Mouse (Mus musculus) spleen, postnatal 36 days (tissue): ENCODE results near the gene Vps35l.

ENCODE experiments used
- DNase-seq, 2 experiments: peaks; one replicate each; pipeline ENCODE4 v3.0.0; 2022; ENCODE audit warnings: low spot score in 2 of 2, mixed read lengths in 1 of 2

The Vps35l gene

DNA sequence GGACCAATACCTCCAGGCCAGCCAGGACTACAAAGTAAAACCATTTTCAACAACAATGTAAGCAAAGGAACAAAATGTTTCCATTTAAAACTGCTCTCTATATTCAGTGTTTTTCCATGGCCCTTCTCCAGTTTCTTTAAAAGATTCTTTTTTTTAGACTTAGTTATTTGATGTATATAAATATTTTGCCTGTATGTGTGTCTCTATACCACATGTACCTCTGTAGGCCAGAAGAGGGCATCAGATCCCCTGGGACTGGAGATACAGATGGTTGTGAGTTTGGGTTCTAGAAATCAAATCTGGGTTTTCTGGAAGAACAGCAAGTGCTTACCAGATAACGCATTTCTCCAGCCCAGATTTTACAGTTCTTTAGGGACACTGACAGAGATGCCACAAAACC is 1.3 kb upstream of the Vps35l start:
- DNase-seq: no peak

DNA sequence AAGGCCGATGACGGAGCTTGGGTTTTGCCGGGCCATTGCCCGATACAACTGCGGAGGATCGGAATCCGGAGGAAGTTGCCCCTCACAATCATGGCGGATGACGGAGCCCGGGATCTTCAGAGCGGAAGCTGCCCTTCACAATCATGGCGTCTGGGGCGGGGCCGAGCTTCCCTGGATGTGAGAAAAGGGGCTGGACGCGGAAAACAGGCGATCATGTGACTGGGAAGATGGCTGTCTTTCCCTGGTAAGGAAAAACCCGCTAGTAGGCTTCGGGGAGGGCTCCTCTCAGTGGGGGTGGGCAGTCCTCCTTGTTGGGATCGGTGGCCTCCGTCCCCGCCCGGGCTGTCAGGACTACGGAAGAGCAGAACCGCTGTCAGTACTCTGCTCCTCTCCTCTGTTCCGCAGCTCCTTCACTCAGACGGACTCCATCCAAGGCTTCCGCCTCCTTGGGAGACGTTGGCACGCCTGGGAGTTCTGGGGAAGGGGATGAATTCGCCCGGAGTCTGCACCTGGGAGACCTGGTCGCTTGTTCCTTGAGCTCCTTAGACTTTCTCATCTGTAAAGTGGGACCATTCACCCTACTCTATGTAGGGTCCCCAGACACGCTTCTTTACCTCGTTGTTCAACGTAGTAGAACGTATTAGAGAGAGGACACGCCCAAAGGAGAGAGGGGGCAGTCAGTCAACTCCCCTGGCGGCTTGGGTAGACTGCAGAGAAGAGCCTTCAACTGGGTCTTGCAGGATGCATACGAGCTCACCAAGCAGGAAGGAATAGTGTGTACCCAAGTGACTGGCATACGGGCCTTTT is 709 bp downstream of the Vps35l start:
- DNase-seq: peak; percentile 90 to 93

DNA sequence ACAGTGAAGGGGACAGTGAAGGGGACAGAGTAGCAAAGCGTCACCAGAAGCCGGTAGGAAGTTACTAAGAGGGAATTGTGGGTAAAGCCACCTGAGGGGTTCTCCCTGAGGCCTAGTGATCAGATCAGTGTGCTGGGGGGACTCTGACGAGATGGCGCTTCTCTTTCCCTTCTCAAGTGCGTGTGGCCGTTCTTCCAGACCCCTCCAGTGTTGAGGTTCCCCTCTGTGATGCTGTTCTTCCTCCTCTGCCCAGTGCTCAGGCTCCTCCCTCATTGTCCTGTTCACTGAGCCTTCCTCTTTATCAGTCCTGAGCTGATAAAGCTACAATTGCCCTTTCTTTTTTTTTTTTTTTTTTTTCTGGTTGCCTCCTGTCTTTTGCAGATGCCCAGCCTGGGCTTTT is 2.3 kb downstream of the Vps35l start:
- DNase-seq: no peak

DNA sequence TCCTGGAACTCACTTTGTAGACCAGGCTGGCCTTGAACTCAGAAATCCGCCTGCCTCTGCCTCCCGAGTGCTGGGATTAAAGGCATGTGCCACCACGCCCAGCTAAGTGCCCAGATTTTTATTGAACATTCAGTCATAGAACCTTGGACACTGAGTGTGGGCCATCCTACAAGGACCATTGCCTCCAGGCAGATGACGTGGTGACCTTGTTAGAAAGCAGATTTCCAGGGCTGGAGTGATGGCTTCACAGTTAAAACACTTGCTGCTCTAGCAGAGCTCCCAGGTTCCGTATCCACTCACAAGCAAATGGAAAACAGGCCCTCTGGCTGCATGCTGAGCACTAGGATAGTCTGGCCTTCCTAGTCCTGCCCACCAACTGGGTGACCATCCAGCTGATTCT is 4.7 kb downstream of the Vps35l start:
- no peak for DNase-seq

DNA sequence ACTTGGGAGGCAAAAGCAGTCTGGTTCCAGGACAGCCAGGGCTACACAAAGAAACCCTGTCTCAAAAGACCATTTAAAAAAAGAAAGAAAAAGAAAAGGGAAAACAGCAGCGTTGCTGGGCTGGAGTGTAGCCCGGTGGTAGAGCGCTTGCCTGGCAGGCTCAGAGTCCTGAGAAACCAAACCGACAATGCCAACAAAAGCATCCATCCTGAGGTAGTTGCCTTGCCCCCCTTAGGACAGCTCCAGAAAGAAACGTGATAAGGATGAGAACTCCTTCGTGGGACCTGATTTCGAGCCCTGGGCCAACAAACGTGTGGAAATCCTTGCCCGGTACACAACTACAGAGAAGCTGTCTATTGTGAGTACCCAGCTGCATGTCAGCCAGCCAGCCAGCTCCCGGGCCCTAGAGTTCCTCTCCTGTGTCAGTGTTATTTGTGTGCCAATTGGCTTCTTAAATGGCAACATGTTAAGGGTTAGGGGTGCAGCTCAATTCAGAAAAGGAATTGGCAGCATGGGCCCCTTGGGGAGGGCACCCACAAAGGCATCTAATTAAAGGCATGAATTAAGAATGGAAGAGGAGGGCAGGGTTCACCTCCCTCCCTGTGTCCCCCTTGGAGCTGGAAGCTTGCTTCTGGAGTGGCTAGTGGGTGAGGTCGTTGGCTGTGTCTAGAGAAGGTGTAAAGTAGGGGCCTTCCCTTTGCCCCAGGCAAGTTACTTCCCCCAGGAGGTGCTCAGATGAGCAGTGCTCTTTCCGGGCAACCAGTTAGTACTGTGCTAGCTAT is 8.1 kb downstream of the Vps35l start:
- DNase-seq: no peak

DNA sequence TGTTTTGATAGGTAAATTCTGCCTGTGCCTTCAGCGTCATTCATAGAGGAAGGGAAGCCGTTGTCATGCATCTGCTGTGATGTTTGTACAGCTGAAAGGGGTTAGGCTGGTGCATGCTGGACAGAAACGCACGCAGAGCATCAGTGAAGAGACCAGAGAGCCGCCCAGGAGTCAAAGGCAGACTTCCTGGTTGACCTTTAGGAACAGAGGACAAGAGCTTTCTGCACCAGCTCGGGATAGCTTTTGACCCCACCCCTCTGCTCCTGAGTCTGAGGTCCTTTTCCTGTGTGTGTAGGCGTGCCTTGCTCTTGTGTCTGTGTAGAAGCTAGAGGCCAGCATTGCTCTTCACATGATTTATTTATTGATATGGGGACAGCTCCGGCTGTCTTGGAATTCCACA is 9.7 kb downstream of the Vps35l start:
- no peak for DNase-seq

DNA sequence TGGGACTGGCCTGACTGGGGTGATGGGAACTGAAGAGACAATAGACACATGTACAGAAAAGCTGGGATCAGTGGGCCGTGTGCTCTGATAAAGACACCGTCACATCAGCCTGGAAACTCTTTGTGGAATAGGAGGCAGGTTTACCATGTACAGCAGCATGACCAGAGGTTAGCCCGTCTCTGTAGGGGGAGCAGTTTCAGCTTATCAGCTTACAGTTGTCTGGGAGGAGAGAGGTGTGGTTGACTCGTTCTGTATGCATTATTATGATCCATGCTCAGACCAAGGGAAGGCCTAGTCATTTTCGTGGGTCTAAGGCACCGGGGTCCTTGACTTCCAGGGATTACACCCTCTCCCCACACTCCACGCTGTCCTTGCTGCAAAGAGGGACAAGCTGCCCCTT is 11.6 kb downstream of the Vps35l start:
- DNase-seq: no peak

DNA sequence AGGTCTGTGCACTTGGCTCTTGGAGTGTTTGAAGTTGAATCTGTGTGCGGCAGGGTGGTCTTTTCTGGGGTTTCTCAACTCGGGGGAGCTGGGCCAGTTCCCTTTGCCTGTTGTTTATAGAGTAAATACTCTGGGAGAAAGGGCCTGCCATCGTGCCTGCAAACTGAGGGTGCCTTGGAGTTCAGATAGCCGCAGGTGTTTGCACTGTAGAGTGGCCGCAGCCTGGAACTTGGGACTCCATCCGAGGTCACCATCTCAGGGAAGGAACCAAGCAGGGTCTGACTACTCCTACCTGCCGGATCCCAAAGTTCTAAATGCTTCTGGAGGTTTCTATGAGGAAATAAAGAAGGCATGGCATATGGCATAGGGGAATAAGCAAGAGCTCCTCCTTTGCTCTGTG is 15.7 kb downstream of the Vps35l start:
- DNase-seq: no peak

DNA sequence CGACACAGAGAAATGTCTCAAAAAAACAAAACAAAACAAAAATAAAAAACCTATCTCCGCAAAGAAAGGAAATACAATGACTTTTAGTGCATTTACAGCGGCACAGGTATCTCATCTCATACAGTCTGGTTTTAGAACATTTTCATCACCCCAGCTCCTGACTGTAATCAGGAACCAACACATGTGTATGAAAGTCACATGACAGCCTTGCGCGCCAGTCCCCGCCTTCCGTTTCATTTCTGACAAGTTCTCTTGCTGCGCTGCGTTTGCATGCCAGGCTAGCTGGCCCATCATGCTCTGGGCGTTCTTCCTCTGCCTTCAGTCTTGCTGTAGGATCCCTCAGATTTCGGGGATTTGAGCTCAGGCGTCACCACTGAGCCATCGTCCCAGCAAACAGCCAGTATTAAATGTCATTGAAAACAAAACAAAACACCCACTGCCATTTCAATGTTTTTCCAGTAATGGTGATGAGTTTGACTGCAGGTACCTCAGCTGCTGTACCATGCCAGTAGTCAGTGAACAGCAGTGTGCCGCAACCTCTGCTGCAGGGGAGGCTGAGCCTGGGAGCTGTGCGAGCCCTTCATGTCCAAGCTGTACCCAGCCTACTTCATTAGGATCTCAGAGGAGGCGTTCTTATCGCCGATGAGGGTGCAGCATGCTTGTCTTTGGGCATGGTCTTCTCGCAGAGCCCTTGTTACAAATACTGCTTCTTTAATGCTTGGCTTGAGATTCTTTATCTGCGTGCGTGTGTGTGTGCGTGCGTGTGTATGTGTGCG is 16.7 kb downstream of the Vps35l start:
- peak in 1 of 2 experiments; percentile 41 for DNase-seq

DNA sequence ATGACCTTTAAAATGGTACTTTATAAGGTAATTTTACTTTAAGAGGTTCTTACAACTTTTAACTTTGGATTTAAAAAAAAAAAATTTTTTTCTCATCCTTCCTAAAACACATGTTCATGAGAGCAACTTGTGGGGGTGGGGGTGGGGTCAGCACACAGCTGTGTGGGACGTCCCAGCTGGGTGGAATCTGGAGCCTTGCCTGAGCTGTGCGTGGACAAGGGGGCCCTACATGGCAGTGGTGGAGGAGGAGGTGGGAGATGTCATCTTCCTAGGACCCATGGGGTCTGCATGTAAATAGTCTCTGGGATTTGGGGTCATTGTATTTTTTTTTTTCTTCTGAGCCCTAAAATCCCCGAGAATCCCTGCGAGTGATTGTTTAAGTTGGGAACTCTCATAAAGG is 18.3 kb downstream of the Vps35l start:
- no peak for DNase-seq

DNA sequence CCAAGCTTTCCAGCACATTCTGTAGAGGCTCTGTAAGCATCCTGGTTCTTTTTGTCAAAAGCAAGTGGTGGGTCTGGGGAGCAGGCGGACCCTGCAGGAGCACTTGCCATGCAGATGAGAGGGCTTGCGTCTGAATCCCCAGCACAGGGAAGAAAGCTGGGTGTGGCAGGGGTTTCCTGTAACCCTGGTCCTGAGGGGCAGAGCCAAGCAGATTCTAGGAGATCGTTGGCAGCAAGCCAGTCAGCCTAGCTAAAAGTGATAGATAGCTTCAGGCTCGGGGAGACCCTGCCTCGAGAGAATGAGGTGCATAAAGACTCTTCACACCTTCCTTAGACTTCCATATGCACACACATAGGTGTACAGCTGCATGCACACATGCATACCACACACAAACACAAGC is 19.3 kb downstream of the Vps35l start:
- DNase-seq: no peak

DNA sequence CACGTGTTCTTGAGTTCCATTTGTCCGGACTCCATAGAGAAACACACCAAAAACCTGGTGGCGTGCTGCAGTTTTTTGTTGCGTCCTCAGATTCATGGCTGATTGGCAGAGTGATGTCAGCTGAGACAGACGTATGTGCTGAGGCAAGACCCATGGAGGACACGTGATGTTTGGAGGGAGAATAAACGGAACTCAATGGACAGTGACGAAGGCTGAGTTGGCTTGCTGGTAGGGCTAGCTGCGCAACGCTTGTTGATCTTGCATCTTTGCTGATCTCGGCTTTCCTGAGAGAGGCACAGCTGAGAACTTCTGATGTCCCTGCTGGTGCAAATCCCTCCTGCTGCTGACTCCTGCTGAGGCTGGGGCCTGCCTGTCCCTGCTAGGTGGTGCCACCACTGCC is 23.9 kb downstream of the Vps35l start:
- no peak for DNase-seq

DNA sequence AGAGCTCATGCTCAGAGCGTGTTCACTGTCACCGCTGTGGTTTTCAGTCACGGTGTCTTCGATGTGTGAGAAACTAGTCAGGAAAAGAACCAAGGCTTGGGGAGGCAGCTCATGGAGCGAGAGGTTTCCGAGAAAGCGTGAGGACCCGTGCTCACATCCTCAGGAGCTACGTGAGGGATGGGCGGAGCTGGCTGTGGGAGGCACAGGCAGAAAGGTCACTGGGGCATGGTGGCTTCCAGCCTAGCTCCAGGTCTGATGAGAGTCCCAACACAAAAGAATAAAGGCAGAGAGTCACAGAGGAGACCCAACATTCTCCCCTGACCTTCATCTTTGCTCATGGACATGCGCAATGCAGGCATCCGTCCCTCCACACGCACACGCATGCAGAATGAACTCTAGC is 24.7 kb downstream of the Vps35l start:
- DNase-seq: no peak

DNA sequence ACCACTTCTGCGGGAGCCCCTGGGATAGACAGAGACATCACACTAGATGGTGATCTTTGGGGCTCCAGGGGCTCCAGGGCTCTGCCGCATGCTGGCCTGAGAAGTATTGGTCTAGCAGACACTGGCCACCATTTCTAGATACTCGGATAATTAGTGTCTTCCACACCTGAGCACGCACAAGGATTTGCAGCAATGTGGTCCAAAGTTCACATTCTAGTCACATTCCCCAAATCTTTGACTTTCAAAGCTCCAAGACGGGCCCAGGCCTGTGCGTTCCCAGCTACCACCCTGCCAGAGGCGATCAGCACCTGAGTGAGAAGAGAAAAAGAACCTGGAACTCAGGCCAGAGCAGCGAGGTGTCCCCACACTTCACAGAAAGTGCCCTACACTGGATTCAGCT is 25.6 kb downstream of the Vps35l start:
- DNase-seq: no peak

DNA sequence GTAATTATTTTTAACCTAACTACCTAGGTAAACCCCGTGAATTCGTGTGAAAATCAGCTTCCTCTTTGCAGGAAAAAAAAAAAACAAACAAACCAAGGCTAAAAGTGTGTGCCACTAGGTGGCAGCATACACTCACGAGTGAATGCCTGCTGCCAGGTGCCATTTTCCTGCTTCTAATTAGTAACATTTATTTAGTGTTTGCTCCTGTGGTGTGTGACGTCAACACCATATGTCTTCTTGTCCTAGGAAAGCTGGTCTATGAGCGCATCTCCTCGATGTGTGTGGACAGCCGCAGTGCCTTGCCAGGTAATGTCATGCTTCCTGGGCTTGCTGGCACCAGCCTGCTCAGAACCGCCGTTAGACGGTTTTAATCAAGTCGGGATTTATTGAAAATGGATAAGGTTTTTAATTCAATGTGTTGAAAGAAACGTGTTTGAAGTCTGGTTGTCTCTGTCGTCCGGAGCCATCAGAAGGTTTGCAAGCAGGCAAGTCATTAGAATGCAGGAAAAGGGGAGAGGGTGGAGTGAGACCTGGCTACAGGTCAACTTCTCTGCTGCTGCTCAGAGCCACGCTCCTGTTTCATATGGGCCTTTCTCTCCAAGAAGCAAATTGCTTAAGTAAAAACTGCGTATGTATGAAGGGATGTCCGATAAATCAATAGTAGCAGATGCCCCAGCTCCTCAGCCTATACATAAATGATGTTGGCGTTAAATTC is 26.2 kb downstream of the Vps35l start:
- DNase-seq: peak; percentile 26 to 52

DNA sequence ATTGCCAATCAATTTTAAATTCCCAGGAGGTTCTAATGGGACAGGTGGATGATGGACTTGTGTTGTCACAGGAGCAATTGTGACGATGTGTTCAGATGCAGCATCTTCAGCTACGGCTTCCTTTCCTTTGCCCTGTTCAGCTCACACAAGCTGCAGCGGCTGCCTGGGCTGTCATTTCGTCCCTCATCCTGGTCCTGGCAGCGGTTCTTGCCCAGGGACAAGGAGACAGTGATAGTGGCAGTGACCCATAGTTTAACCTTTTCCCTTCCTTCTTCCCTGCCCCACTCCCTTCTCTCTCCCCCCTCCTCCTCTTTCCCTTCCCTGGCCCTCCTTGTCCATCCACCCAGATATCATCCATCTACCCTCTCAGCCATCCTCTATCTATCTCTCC is 26.8 kb downstream of the Vps35l start:
- DNase-seq: no peak

DNA sequence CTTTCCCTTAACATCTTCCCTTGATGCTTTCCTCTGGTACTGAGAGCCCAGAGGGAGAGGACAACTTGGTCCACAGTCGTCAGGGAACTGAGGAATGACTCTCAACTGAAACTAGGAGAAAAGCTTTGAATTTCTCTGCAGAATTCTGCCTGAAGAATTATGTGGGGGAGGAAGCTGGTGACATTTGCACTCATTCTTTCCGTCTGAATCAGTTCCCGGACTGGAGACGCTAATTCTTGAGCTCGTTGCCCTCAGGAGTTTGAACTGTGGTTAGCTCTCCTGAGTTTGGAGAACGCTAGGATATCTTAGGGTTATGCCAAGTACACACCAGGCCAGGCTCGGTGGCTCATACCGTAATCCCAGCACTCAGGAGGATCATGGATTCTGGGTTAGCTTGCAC is 29.2 kb downstream of the Vps35l start:
- no peak for DNase-seq

DNA sequence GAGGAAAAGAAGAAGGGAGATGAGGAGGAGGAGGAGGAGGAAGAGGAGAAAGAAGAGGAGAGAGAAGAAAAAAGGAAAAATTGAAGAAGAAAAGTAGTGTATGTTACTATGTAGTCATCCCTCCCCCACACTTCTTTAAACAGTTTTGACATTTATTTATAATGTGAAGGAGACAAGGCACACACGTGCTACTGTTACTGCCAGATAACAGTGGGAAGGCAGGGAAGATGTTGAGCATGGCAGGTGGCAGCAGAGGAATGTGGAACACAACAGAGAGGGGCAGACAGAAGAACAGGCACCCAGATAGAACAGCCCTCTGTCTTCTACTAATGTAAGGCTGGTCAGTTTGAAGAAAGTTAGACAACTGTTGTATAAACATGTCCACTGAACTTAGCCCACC is 29.6 kb downstream of the Vps35l start:
- no peak for DNase-seq

DNA sequence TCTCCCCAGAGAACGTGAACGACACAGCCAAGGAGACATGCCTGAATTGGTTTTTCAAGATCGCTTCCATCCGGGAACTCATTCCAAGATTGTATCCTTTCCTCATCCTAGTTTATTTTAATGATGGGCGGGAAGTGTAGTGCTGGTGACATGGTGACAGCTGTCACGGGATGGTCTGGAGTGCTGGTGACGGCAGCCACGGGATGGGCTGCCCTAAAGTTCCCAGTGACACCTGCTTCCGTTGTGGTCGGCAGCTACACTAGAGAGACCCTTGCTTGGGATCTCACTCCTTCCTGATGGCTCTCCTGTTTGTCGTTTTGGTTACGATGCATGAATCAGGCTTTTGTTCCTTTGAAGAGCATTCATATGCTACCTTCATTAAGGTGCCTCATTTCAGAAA is 33.0 kb downstream of the Vps35l start:
- no peak for DNase-seq

DNA sequence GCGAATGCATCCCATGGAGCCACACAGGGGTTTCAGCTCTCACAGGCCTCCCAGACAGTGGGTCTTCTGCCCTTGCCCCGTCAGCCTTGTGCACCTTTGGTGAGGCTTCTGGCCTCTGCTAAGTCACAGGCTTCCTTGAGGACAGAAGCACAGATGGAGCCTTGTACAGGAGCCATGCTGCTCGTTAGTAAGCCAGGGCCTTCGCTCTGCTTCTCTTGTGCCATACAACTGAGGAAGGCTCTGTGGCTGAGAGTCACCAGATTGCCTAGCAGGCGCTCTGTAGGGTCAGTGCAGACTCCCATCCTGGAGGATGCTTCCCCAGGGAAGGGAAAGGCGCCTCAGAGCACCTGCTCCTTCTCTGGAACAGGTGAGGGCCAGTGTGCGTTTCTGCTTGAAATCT is 36.0 kb downstream of the Vps35l start:
- DNase-seq: no peak

DNA sequence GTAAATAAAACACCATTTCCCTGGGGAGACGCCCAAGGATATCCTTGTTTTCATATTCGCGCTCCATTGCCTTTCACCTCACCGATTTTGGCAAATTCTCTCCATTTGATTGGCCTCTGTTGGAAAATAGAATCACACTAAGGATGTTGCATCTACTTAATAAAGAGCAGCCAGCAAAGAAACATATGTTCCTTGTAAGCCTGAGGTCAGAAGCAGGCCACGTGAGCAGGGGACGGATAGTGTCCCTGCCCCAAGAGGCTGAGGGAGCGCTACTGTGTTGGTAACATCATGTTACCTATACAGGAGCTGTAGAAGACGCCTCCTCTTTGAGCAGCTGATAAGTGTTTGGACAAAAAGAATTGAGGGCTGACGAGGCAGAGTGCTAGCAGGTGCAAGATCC is 36.5 kb downstream of the Vps35l start:
- DNase-seq: no peak
